Mouse (Mus musculus) midbrain, postnatal 0 days (tissue): ENCODE measurements around the gene A630001G21Rik. TPM values are rescaled to one million over a fixed set of nuclear protein-coding genes. Genes with fewer than 3 reads are reported as not detected.

ENCODE experiments used
- ATAC-seq: fragments of 200-750 bp; cut with Nextera tagmentation; 2 replicates; pipeline ENCODE4 v1.8.0; 2017; ENCODE audit warnings: moderate number of reproducible peaks, mild to moderate bottlenecking, moderate TSS enrichment, moderate library complexity; ENCODE audit not compliant: low FRiP score
- DNase-seq: peaks from one replicate; pipeline ENCODE4 v3.0.0-alpha.2; 2015; ENCODE audit warnings: low spot score
- H3K27ac ChIP-seq: fragments of 300-500 bp; sonication (generic); 2 replicates; pipeline ENCODE4 v1.5.1; 2014; ENCODE audit warnings: low read depth, mild to moderate bottlenecking, low read length, mixed read lengths
- H3K27me3 ChIP-seq: fragments of 300-500 bp; sonication (generic); 2 replicates; pipeline ENCODE4 v1.6.1; 2014; ENCODE audit warnings: low read length, control low read depth, mixed read lengths; ENCODE audit not compliant: insufficient read depth
- H3K36me3 ChIP-seq: fragments of 300-500 bp; sonication (generic); 2 replicates; pipeline ENCODE4 v1.6.1; 2014; ENCODE audit warnings: low read length, control low read depth, mixed read lengths; ENCODE audit not compliant: insufficient read depth
- H3K4me1 ChIP-seq: fragments of 300-500 bp; sonication (generic); 2 replicates; pipeline ENCODE4 v1.6.1; 2014; ENCODE audit warnings: mild to moderate bottlenecking, control low read depth, antibody characterized with exemption, low read length, mixed read lengths; ENCODE audit not compliant: insufficient read depth
- H3K4me2 ChIP-seq: fragments of 300-500 bp; sonication (generic); 2 replicates; pipeline ENCODE4 v1.6.1; 2014; ENCODE audit warnings: low read depth, mild to moderate bottlenecking, low read length, mixed read lengths; ENCODE audit not compliant: poor library complexity, severe bottlenecking
- H3K4me3 ChIP-seq: fragments of 300-500 bp; sonication (generic); 2 replicates; pipeline ENCODE4 v1.5.1; 2014; ENCODE audit warnings: low read depth, mild to moderate bottlenecking, low read length, moderate library complexity
- H3K9ac ChIP-seq: fragments of 300-500 bp; sonication (generic); replicated peaks from 2 replicates; pipeline ENCODE4 v1.6.1; 2014; ENCODE audit warnings: mild to moderate bottlenecking, low read length, moderate library complexity, mixed read lengths; ENCODE audit not compliant: poor library complexity, severe bottlenecking
- H3K9me3 ChIP-seq: fragments of 300-500 bp; sonication (generic); 2 replicates; pipeline ENCODE4 v1.6.1; 2016; ENCODE audit warnings: low read length, control low read depth
- CTCF ChIP-seq: IDR thresholded peaks from 2 replicates; pipeline ENCODE4 v1.5.1; 2016; ENCODE audit warnings: antibody characterized with exemption, mild to moderate bottlenecking
- WGBS: fragments of 180-500 bp; shearing (Covaris S2); extraction: QIAGEN DNeasy Blood & Tissue Kit; methylation state at CpG from one replicate; pipeline ENCODE4 v1.1.7; 2014; 5-methylcytosine and 5-hydroxymethylcytosine counted together
- microRNA-seq: library from miRNA; unstranded; fragments of <30 nt; microRNA quantifications from one replicate; pipeline ENCODE4, GENCODE M21; 2016; ENCODE audit warnings: borderline number of aligned reads
- polyA plus RNA-seq: library from polyadenylated mRNA; unstranded; fragments of >200 nt; fragmentation: Nextera tagmentation; extraction: Ambion mirVana; gene quantifications from 2 replicates; pipeline ENCODE4 v1.2.1, GENCODE M21; 2015
- total RNA-seq: library from RNA; depleted of rRNA; stranded (reverse); fragments of >200 nt; gene quantifications from 2 replicates; pipeline ENCODE4 v1.2.3, GENCODE M21; 2014; rRNA removed

The A630001G21Rik gene
- total and polyA plus RNA-seq, 2 experiments from 2014 or later, result 0.31 to 1.0 TPM

- ATAC-seq, result no peak
- Histone ChIP-seq H3K4me1 (no peaks in the 10 kb centered on the region), H3K27me3 (no peaks in the 10 kb centered on the region), H3K9me3 (no peaks in the 10 kb centered on the region), H3K4me3 (no peak overlapping the region), H3K9ac (no peak overlapping the region), H3K36me3 (no peaks in the 10 kb centered on the region), H3K4me2 (no peak overlapping the region), H3K27ac (no peak overlapping the region)
- DNase-seq, result no peak
- 89% methylated on average over 3 of the region's 3 CpGs for WGBS
- TF ChIP-seq CTCF, result no peak
These were observed 87.9 kb downstream of the A630001G21Rik start for GRCm38 (mm10) chr1:85690544-85690943.

GRCm38 (mm10) chr1:85687346-85687745 is 91.1 kb downstream of the A630001G21Rik start:
- H3K36me3 ChIP-seq, result no peaks in the 10 kb centered on the region
- no peak overlapping the region for H3K9ac ChIP-seq
- 73% methylated on average over 5 of the region's 5 CpGs for WGBS
- no peaks in the 10 kb centered on the region for H3K4me1 ChIP-seq
- no peak for TF ChIP-seq CTCF
- no peak overlapping the region for H3K4me2 ChIP-seq
- ATAC-seq, result no peak
- no peaks in the 10 kb centered on the region for H3K27me3 ChIP-seq
- no peak for DNase-seq
- no peak overlapping the region for H3K4me3 ChIP-seq
- no peak overlapping the region for H3K27ac ChIP-seq
- H3K9me3 ChIP-seq, result no peaks in the 10 kb centered on the region

GRCm38 (mm10) chr1:85686666-85687065 is 91.8 kb downstream of the A630001G21Rik start:
- 77% methylated on average over 5 of the region's 5 CpGs for WGBS
- Histone ChIP-seq H3K9ac (no peak overlapping the region), H3K4me3 (no peak overlapping the region), H3K27me3 (no peaks in the 10 kb centered on the region), H3K9me3 (no peaks in the 10 kb centered on the region), H3K36me3 (no peaks in the 10 kb centered on the region), H3K4me1 (no peaks in the 10 kb centered on the region), H3K4me2 (no peak overlapping the region), H3K27ac (no peak overlapping the region)
- DNase-seq, result no peak
- no peak for ATAC-seq
- no peak for TF ChIP-seq CTCF

- ATAC-seq, result no peak
- Histone ChIP-seq H3K9me3 (no peaks in the 10 kb centered on the region), H3K36me3 (no peaks in the 10 kb centered on the region), H3K4me2 (no peak overlapping the region), H3K9ac (no peak overlapping the region), H3K27ac (no peak overlapping the region), H3K27me3 (no peaks in the 10 kb centered on the region), H3K4me1 (no peaks in the 10 kb centered on the region), H3K4me3 (no peak overlapping the region)
- 62% methylated on average over 4 of the region's 4 CpGs for WGBS
- no peak for DNase-seq
- no peak for TF ChIP-seq CTCF
These were observed 98.2 kb downstream of the A630001G21Rik start for GRCm38 (mm10) chr1:85680226-85680625.

Small RNA genes within 50 kb of the gene (microRNA-seq; reads per million reads assigned to microRNA genes)
- gene Gm25472, result not detected
- not detected for gene Mir8096

Other genes with a start within 250 kb of the A630001G21Rik start
- gene G530012D18Rik, start 203.0 kb downstream of the A630001G21Rik start, total RNA-seq, result not detected in 2 replicates
- gene G530012D18Rik, start 203.0 kb downstream of the A630001G21Rik start, polyA plus RNA-seq, result not detected in 2 replicates
- 1.0 and 1.2 TPM in 2 replicates for gene Sp110, start 179.8 kb downstream of the A630001G21Rik start, total RNA-seq
- gene Sp110, start 179.8 kb downstream of the A630001G21Rik start, polyA plus RNA-seq, result 0.37 and 0.89 TPM in 2 replicates
- 0.49 and 0.61 TPM in 2 replicates for gene Sp140, start 178.3 kb downstream of the A630001G21Rik start, total RNA-seq
- gene Sp140, start 178.3 kb downstream of the A630001G21Rik start, polyA plus RNA-seq, result 0.38 and 0.49 TPM in 2 replicates
- 2.2 TPM in 1 of 2 replicates, not detected in the other for gene Sp100, start 128.7 kb downstream of the A630001G21Rik start, total RNA-seq
- 0.87 and 1.1 TPM in 2 replicates for gene Sp100, start 128.7 kb downstream of the A630001G21Rik start, polyA plus RNA-seq
- gene Cab39, start 14.8 kb upstream of the A630001G21Rik start, total RNA-seq, result 167 and 185 TPM in 2 replicates
- gene Cab39, start 14.8 kb upstream of the A630001G21Rik start, polyA plus RNA-seq, result 40.3 and 45.9 TPM in 2 replicates
- 312 and 376 TPM in 2 replicates for gene Itm2c, start 115.6 kb upstream of the A630001G21Rik start, total RNA-seq
- gene Itm2c, start 115.6 kb upstream of the A630001G21Rik start, polyA plus RNA-seq, result 293 and 297 TPM in 2 replicates
- gene 4933407L21Rik, start 149.8 kb upstream of the A630001G21Rik start, total RNA-seq, result 9.4 and 10.6 TPM in 2 replicates
- 8.5 and 10.1 TPM in 2 replicates for gene 4933407L21Rik, start 149.8 kb upstream of the A630001G21Rik start, polyA plus RNA-seq
- 0.22 TPM in 1 of 2 replicates, not detected in the other for gene Gpr55, start 182.4 kb upstream of the A630001G21Rik start, total RNA-seq
- 0.10 and 0.19 TPM in 2 replicates for gene Gpr55, start 182.4 kb upstream of the A630001G21Rik start, polyA plus RNA-seq
- gene Spata3, start 238.2 kb upstream of the A630001G21Rik start, total RNA-seq, result not detected in 2 replicates
- 0.91 and 1.4 TPM in 2 replicates for gene Spata3, start 238.2 kb upstream of the A630001G21Rik start, polyA plus RNA-seq